Mouse (Mus musculus) hindlimb bud, embryonic 11.5 days (tissue): ENCODE results near the gene Gsg1.
A peak's percentile ranks its signal among the peaks of the same experiment; 100 is the strongest.

Experiments
- DNase-seq: peaks from one replicate; pipeline ENCODE4 v3.0.0-alpha.2; 2012; ENCODE audit warnings: low read depth, low spot score; ENCODE audit errors: extremely low spot score

The Gsg1 gene

DNA sequence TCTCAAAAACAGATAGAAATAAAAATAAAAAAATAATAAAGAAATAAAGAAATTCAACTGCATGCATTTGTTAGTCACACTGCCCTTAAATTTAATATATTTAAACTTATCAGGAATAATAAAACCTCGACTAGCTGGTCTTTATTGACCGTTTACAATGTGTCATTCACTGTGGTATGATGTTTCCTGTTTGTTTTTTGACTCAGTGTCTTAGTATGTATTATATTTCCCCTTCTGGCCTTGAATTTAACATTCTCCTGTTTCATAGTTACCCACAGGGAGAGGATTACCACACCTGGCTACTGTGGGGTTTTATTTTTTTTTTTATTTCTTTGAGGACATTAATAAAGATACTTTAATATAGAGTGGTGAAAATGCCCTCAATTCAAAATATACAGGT, 8.4 kb upstream of the Gsg1 start:
- DNase-seq: no peak

DNA sequence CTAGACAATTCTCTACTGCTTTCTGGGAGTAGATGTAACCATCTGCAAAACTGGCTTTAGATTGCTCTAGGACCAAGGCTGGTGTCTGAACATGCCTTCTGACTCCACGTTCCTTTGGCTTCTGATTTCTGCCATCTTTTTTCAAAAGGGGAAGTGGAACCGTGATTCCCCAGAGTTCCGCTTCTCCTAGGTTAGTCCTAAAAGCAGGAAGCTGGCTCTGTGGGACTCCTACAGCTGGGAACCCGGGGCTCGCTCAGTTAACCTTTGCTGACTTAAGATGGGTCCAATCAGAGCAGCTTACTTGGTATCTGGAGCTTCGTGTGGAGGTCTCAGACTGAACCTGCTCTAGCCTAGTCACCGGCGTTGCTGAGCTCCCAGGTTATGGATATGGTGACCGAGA, 7.0 kb upstream of the Gsg1 start:
- no peak for DNase-seq

GRCm38 (mm10) chr6:135260435-135260834, 6.3 kb upstream of the Gsg1 start:
- no peak for DNase-seq

- DNase-seq: peak; percentile 56
Observed at GRCm38 (mm10) chr6:135252728-135253077, 1.4 kb downstream of the Gsg1 start.

GRCm38 (mm10) chr6:135251849-135252727, 2.1 kb downstream of the Gsg1 start:
- DNase-seq: no peak

- no peak for DNase-seq
Observed at GRCm38 (mm10) chr6:135250926-135251699, 3.0 kb downstream of the Gsg1 start.

- peak; percentile 35 for DNase-seq
Observed at GRCm38 (mm10) chr6:135249846-135250531, 4.2 kb downstream of the Gsg1 start.

DNA sequence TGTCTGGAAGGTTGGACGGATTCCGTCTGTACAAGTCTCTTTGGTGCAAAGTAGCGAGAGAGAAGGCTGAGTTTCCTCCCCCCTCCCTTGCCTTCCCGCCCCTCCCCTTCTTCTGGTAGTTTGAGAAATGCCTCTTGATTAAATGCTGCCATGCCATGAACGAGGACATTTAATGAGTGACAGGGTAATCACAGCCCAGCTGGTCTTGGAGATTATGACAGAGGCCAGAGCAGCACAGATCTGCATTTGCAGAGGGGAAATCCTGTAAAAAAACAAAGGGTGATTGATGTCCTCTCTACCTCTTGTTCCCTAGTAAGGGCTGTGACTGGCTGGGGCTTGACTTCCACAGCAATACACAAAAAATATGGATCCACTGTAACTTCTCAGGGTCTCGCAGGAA, 6.3 kb downstream of the Gsg1 start:
- no peak for DNase-seq

DNA sequence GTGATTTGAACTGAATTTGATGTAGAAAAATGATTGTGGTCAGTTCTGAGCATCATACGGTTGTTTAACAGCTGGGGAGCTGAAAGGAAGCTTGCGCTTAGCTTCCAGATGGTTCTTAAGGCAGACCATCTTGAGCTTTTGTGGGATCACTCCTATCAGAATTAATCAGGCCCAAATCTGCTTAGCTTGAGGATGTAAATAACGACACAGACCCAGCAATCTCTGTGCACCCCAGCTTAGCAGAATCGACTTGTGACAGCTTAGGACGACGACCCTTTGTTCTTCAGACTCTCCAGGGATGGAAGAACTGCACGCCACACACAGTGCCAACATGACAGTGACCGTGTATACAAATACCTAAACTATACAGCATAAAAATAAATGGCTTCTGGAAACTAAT, 8.6 kb downstream of the Gsg1 start:
- no peak for DNase-seq

- DNase-seq: no peak
Observed at GRCm38 (mm10) chr6:135240361-135240760, 13.8 kb downstream of the Gsg1 start.

DNA sequence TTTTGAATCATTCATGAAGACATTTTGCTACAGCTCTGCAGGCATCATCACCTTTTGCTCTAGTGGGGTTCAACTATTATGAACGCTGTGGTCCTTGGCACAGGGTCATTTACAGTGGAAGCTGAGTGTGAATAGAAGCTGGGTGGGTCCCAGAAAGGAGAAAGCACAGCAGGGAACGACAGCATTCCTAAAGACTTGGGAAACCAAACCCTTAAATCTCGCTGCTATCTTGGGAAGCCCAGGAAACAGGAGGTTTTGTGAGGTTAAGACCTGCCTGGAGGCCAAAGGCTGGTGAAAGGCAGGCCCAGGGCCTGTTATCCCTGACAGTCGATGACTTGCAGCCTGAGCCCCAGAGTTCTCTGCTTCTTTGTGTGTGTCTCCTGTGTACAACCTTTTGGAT, 15.9 kb downstream of the Gsg1 start:
- no peak for DNase-seq

GRCm38 (mm10) chr6:135237326-135237725, 16.8 kb downstream of the Gsg1 start:
- no peak for DNase-seq

DNA sequence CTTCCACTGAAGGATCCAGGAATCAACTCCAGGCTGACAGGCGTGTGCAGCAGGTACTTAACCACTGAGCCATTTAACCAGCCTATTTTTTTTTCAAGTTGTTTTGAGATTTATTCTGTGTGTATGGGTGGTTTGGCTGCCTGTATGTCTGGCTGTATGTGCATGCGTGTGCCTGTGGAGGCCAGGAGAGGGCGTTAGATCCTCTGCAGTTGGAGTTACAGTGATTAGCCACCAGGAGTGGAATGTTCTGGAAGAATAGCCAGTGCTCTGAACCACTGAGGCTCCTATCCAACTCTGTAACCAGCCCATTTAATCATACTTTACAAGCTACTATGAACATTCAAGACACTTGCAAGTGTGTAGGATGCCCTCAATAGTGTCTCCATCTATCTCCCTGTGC, 17.6 kb downstream of the Gsg1 start:
- DNase-seq: no peak

DNA sequence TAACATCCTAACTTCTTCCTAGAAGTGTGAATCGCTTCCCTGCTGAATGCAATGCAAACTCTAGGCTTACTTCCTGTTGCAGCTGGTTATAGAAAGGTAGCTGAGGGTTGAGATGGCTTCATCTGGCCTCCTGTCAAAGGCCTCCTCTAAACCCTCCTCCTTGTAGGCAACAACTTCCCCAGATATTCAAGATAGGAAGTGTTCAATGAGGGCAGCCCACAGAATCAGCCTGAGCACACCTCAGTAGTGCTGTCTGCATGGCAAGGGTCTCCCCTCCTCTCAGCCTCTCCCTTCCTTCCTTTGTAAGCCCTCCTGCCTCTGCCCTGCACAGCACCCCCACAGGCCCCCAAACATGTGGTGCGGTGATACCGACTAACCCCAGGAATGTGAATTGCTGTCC, 18.4 kb downstream of the Gsg1 start:
- no peak for DNase-seq

DNA sequence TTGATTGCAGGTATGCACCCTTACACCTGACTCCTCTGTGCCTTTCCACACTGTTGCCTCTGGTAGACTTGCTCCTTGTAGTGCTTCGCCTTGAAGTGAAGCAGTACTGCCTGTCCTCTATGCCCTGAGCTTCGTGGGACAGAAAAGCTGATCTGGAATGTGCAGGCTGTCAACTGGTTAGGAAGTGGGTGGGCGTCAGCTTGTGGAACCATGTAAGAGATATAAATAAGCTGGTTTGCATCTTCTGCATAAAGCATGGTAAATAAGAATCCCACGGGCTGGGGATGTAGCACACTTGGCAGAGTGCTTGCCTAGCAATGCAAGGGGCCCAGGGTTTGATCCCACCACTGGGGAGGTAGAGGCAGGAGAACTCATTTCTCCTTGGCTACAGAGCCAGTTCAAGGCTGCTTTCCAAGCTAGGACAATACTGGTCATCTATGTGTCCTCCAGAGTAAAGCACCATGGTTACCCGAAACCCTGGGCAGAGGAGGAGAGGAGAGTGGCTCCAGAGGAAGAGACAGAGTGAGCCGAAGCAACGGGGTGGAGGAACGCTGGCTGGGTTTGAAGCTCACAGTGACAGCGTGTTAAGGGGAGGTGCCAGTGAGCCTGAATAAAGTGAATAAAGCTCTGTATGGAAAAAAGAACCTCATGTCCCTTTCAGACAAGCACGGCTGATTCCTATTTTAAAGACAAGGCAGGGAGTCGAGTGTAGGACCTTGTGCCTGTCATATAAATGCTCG, 21.5 kb downstream of the Gsg1 start:
- DNase-seq: no peak

GRCm38 (mm10) chr6:135230586-135230985, 23.6 kb downstream of the Gsg1 start:
- DNase-seq: no peak

DNA sequence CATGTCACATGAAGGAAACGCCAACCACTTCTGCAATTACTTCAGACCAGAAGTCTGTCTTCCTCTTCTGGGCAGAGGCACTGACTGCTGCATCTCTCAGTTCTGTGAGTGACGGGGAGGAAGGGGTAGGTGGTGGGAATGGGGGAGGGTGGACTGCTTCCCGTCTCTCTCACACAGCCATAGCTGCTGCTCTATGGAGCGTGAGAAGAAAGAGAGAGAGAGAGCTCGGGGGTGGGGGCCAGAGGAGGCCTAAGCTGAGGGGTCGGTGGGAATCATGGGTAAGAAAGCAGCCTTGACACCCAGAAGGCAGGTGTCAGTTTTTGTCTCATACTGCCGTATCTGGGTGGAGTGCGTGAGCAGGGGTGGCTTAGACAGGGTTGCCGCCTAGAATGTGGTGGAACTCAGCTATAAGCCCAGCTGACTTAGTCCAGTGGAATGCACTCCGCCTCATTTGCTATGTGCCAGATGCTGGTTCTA, 25.6 kb downstream of the Gsg1 start:
- DNase-seq: no peak

- DNase-seq: no peak
Observed at GRCm38 (mm10) chr6:135223786-135224416, 30.2 kb downstream of the Gsg1 start.

DNA sequence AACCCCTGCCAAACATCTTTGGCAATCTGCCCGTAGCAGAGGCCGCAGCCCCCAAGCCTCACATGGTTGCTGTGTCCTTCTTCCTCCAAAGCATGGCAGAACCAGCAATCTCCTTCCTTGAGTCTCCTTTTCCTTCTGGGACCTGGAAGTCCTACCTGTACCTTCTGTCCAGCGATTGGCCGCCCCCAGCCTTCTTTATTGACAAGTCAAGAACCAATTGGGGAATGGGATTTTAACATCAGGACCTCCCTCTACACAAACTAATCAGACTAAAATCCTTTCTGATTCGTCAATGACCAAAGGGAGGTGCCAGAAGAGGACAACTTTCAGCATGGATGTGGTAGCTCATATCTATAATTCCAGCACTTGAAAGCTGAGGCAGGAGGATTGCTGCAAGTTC, 34.2 kb downstream of the Gsg1 start:
- no peak for DNase-seq

GRCm38 (mm10) chr6:135218330-135218729, 35.8 kb downstream of the Gsg1 start:
- no peak for DNase-seq
